Mouse (Mus musculus): ENCODE data around the gene Rpl3l.

GRCm38 (mm10) chr17:24735446-24735845, 7.8 kb downstream of the Rpl3l start:
- TF ChIP-seq CTCF (IDR thresholded peaks at IDR 0.05; ENCODE audit: low read depth, low read length) (no peak), POLR2A (IDR thresholded peaks at IDR 0.05; ENCODE audit: extremely low read depth, insufficient read depth, low read length) (no peak)
